Mouse (Mus musculus) lung, embryonic 15.5 days (tissue): Measurements from ENCODE around the gene Tnnc1. TPM values are rescaled to one million over a fixed set of nuclear protein-coding genes. Genes with fewer than 3 reads are reported as not detected.
A peak's percentile ranks its signal among the peaks of the same experiment; 100 is the strongest.

ENCODE experiments used
- ATAC-seq: fragments of 200-750 bp; cut with Nextera tagmentation; 2 replicates; pipeline ENCODE4 v1.8.0; 2017; ENCODE audit warnings: moderate number of reproducible peaks, borderline replicate concordance; ENCODE audit not compliant: low FRiP score, low TSS enrichment; ENCODE audit errors: extremely low read depth
- H3K27ac ChIP-seq: fragments of 300-500 bp; sonication (generic); 2 replicates; pipeline ENCODE4 v1.5.1; 2015; ENCODE audit warnings: moderate library complexity, mild to moderate bottlenecking, inconsistent platforms
- H3K27me3 ChIP-seq: fragments of 300-500 bp; sonication (generic); 2 replicates; pipeline ENCODE4 v1.6.1; 2015; ENCODE audit warnings: inconsistent platforms
- H3K36me3 ChIP-seq: fragments of 300-500 bp; sonication (generic); 2 replicates; pipeline ENCODE4 v1.6.1; 2015; ENCODE audit warnings: inconsistent platforms
- H3K4me1 ChIP-seq: fragments of 300-500 bp; sonication (generic); 2 replicates; pipeline ENCODE4 v1.6.1; 2015; ENCODE audit warnings: inconsistent platforms
- H3K4me2 ChIP-seq: fragments of 300-500 bp; sonication (generic); 2 replicates; pipeline ENCODE4 v1.6.1; 2015; ENCODE audit warnings: inconsistent platforms, mild to moderate bottlenecking, moderate library complexity
- H3K4me3 ChIP-seq: fragments of 300-500 bp; sonication (generic); 2 replicates; pipeline ENCODE4 v1.5.1; 2015; ENCODE audit warnings: mild to moderate bottlenecking, inconsistent platforms
- H3K9ac ChIP-seq: fragments of 300-500 bp; sonication (generic); 2 replicates; pipeline ENCODE4 v1.6.1; 2015; ENCODE audit warnings: inconsistent platforms
- H3K9me3 ChIP-seq: fragments of 300-500 bp; sonication (generic); 2 replicates; pipeline ENCODE4 v1.6.1; 2016; ENCODE audit warnings: inconsistent platforms
- WGBS: fragments of 180-500 bp; shearing (Covaris S2); methylation state at CpG from one replicate; pipeline ENCODE4 v1.1.7; 2015; 5-methylcytosine and 5-hydroxymethylcytosine counted together
- polyA plus RNA-seq: library from polyadenylated mRNA; unstranded; fragments of >200 nt; fragmentation: Nextera tagmentation; extraction: Ambion mirVana; gene quantifications from 2 replicates; pipeline ENCODE4 v1.2.1, GENCODE M21; 2015

Gene Tnnc1
- polyA plus RNA-seq, 1 experiment from 2014 or later = 115 TPM

- ATAC-seq = no peak
- no peaks in the 10 kb centered on the region for H3K9me3 ChIP-seq
- H3K4me2 ChIP-seq = no peak overlapping the region
- 78% methylated on average over 13 of the region's 13 CpGs for WGBS
- no peak overlapping the region for H3K27ac ChIP-seq
- H3K27me3 ChIP-seq = no peaks in the 10 kb centered on the region
- no peak overlapping the region for H3K9ac ChIP-seq
- peaks cover 62% of the 10 kb centered on the region for H3K36me3 ChIP-seq
- no peak overlapping the region for H3K4me3 ChIP-seq
- 0 out of 2 replicates have a peak, but pooled peaks cover 7% of the 10 kb centered on the region for H3K4me1 ChIP-seq
Observed at GRCm38 (mm10) chr14:31170963-31171362, 37.1 kb upstream of the Tnnc1 start.

GRCm38 (mm10) chr14:31171386-31171785 lies 36.7 kb upstream of the Tnnc1 start:
- 0 out of 2 replicates have a peak, but pooled peaks cover 7% of the 10 kb centered on the region for H3K4me1 ChIP-seq
- no peak overlapping the region for H3K9ac ChIP-seq
- no peak overlapping the region for H3K4me3 ChIP-seq
- H3K4me2 ChIP-seq = no peak overlapping the region
- no peak overlapping the region for H3K27ac ChIP-seq
- peaks cover 67% of the 10 kb centered on the region for H3K36me3 ChIP-seq
- no peaks in the 10 kb centered on the region for H3K9me3 ChIP-seq
- no peak for ATAC-seq
- no peaks in the 10 kb centered on the region for H3K27me3 ChIP-seq
- WGBS = 86% methylated on average over 11 of the region's 11 CpGs

GRCm38 (mm10) chr14:31171821-31172220 lies 36.3 kb upstream of the Tnnc1 start:
- Histone ChIP-seq H3K27me3 (no peaks in the 10 kb centered on the region), H3K4me3 (no peak overlapping the region), H3K4me2 (no peak overlapping the region), H3K9ac (no peak overlapping the region), H3K4me1 (0 out of 2 replicates have a peak, but pooled peaks cover 7% of the 10 kb centered on the region), H3K36me3 (peaks cover 71% of the 10 kb centered on the region), H3K27ac (no peak overlapping the region), H3K9me3 (no peaks in the 10 kb centered on the region)
- 96% methylated on average over 15 of the region's 15 CpGs for WGBS
- ATAC-seq = no peak

GRCm38 (mm10) chr14:31172781-31173455 lies 35.2 kb upstream of the Tnnc1 start:
- peaks cover 82% of the 10 kb centered on the region for H3K36me3 ChIP-seq
- peak overlapping the region; percentile 45; the same call in 1 of the 2 replicates for H3K27ac ChIP-seq
- H3K4me3 ChIP-seq = no peak overlapping the region
- no peak overlapping the region for H3K9ac ChIP-seq
- no peaks in the 10 kb centered on the region for H3K9me3 ChIP-seq
- no peak for ATAC-seq
- 66% methylated on average over 18 of the region's 18 CpGs for WGBS
- H3K4me1 ChIP-seq = 0 out of 2 replicates have a peak, but pooled peaks cover 7% of the 10 kb centered on the region
- no peaks in the 10 kb centered on the region for H3K27me3 ChIP-seq
- H3K4me2 ChIP-seq = no peak overlapping the region

GRCm38 (mm10) chr14:31173537-31173936 lies 34.6 kb upstream of the Tnnc1 start:
- no peaks in the 10 kb centered on the region for H3K27me3 ChIP-seq
- H3K27ac ChIP-seq = peak overlapping the region; percentile 25; the same call in 1 of the 2 replicates
- H3K4me2 ChIP-seq = no peak overlapping the region
- ATAC-seq = no peak
- no peak overlapping the region for H3K4me3 ChIP-seq
- 82% methylated on average over 7 of the region's 7 CpGs for WGBS
- peaks cover 87% of the 10 kb centered on the region for H3K36me3 ChIP-seq
- no peak overlapping the region for H3K9ac ChIP-seq
- no peaks in the 10 kb centered on the region for H3K9me3 ChIP-seq
- H3K4me1 ChIP-seq = 0 out of 2 replicates have a peak, but pooled peaks cover 7% of the 10 kb centered on the region

GRCm38 (mm10) chr14:31177287-31177686 lies 30.8 kb upstream of the Tnnc1 start:
- Histone ChIP-seq H3K9me3 (no peaks in the 10 kb centered on the region), H3K27me3 (no peaks in the 10 kb centered on the region), H3K4me2 (no peak overlapping the region), H3K4me3 (no peak overlapping the region), H3K36me3 (peaks cover 97% of the 10 kb centered on the region), H3K4me1 (peaks cover 12% of the 10 kb centered on the region; the same call in 1 of the 2 replicates), H3K9ac (no peak overlapping the region), H3K27ac (no peak overlapping the region)
- 79% methylated on average over 16 of the region's 16 CpGs for WGBS
- no peak for ATAC-seq

DNA sequence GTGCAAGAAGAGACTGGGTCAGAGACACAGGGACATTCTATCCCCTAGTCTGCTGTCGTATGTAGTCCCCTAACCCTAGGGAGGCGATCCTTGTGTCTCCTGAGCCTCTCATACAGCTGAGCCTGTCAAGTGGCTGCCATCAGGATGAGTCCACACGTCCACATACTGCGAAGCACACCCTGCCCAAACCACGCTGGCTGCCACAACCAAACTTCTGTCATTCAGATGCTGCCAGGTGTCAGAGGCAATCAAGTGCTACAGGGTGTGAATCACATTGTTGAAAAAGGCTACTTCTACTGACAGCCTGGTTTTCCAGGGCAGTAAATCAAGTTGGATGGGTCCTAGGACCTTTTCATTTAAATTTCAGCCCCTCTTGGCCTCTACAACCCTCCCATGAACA lies 30.4 kb upstream of the Tnnc1 start:
- ATAC-seq = no peak
- Histone ChIP-seq H3K9me3 (no peaks in the 10 kb centered on the region), H3K4me1 (peaks cover 13% of the 10 kb centered on the region; the same call in 1 of the 2 replicates), H3K27me3 (no peaks in the 10 kb centered on the region), H3K9ac (no peak overlapping the region), H3K27ac (no peak overlapping the region), H3K4me2 (no peak overlapping the region), H3K4me3 (no peak overlapping the region), H3K36me3 (peaks cover 97% of the 10 kb centered on the region)
- WGBS = 89% methylated on average over 5 of the region's 5 CpGs

GRCm38 (mm10) chr14:31179677-31180365 lies 28.3 kb upstream of the Tnnc1 start:
- Histone ChIP-seq H3K4me1 (peaks cover 10% of the 10 kb centered on the region), H3K27ac (no peak overlapping the region), H3K9ac (no peak overlapping the region), H3K36me3 (peaks cover 97% of the 10 kb centered on the region), H3K4me2 (no peak overlapping the region), H3K27me3 (no peaks in the 10 kb centered on the region), H3K9me3 (no peaks in the 10 kb centered on the region), H3K4me3 (no peak overlapping the region)
- 88% methylated on average over 12 of the region's 12 CpGs for WGBS
- no peak for ATAC-seq

GRCm38 (mm10) chr14:31181512-31181911 lies 26.6 kb upstream of the Tnnc1 start:
- 71% methylated on average over 4 of the region's 4 CpGs for WGBS
- peak overlapping the region; percentile 42; the same call in 1 of the 2 replicates for H3K27ac ChIP-seq
- no peak overlapping the region for H3K9ac ChIP-seq

DNA sequence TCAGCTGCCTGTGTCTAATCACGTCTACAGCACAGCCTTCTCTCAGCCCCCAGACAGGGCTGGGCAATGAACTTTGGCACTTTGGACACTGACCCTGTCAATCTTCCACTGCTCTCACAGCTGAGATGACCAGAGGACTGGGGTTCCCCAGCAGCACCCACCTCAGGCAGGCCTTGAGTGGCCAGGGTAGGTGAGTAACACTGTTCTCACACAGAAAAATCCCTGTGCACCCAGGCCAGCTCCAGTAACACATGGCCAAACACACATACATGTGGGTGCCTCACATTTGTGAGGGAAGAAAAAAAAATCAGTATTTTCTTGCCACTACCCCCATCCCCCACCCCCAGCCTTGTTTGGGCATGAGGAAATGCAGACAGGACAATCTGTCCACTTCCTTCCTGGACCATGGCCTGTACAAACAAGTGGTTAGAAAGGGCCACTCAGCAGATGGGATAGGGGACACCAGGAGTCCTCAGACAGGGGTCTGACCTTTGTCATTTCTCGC lies 25.3 kb upstream of the Tnnc1 start:
- Histone ChIP-seq H3K27ac (no peak overlapping the region), H3K4me1 (peaks cover 10% of the 10 kb centered on the region), H3K4me3 (no peak overlapping the region), H3K9ac (no peak overlapping the region), H3K36me3 (peaks cover 97% of the 10 kb centered on the region), H3K27me3 (no peaks in the 10 kb centered on the region), H3K4me2 (no peak overlapping the region), H3K9me3 (no peaks in the 10 kb centered on the region)
- ATAC-seq = no peak; the same call in 1 of the 2 replicates
- 69% methylated on average over 2 of the region's 2 CpGs for WGBS

More at GRCm38 (mm10) chr14:31181512-31181911, 26.6 kb upstream of the Tnnc1 start:
- no peak for ATAC-seq
- H3K27me3 ChIP-seq = no peaks in the 10 kb centered on the region
- H3K4me1 ChIP-seq = peaks cover 10% of the 10 kb centered on the region
- H3K4me2 ChIP-seq = no peak overlapping the region
- H3K4me3 ChIP-seq = no peak overlapping the region
- H3K36me3 ChIP-seq = peaks cover 97% of the 10 kb centered on the region
- no peaks in the 10 kb centered on the region for H3K9me3 ChIP-seq

DNA sequence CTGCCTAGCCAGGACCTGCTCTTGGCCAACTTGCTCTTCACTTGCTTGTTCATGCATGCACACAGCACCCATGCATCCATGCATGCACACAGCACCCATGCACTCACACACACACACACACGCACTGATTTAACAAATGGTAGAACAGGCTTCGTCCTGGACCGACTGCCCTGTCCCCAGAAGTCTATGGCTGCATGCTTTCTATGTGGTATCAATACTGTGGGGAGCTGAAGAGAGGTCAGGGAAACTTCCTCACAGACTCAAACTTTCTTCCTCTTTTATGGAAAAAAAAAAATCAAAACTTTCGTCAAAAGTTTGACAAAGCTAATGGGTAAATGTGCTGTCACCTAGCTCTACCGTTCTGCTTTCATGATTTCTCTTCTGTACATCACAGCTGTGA lies 24.6 kb upstream of the Tnnc1 start:
- Histone ChIP-seq H3K9ac (no peak overlapping the region), H3K9me3 (no peaks in the 10 kb centered on the region), H3K4me1 (peaks cover 10% of the 10 kb centered on the region), H3K4me3 (no peak overlapping the region), H3K27me3 (no peaks in the 10 kb centered on the region), H3K4me2 (no peak overlapping the region), H3K36me3 (peaks cover 99% of the 10 kb centered on the region), H3K27ac (peak overlapping the region; percentile 11; the same call in 1 of the 2 replicates)
- ATAC-seq = no peak
- WGBS = 76% methylated on average over 5 of the region's 5 CpGs

- H3K4me1 ChIP-seq = peaks cover 10% of the 10 kb centered on the region
- WGBS = 87% methylated on average over 12 of the region's 12 CpGs
- H3K4me2 ChIP-seq = no peak overlapping the region
- no peak overlapping the region for H3K4me3 ChIP-seq
- H3K27me3 ChIP-seq = no peaks in the 10 kb centered on the region
- no peaks in the 10 kb centered on the region for H3K9me3 ChIP-seq
- peaks cover 99% of the 10 kb centered on the region for H3K36me3 ChIP-seq
- 0 out of 2 replicates have a peak overlapping the region, but pooled peaks have one; percentile 11 for H3K27ac ChIP-seq
- no peak for ATAC-seq
- no peak overlapping the region for H3K9ac ChIP-seq
Observed at GRCm38 (mm10) chr14:31184195-31184594, 23.9 kb upstream of the Tnnc1 start.
